Mouse (Mus musculus): ENCODE data around the gene Sntn.

Sntn gene

DNA sequence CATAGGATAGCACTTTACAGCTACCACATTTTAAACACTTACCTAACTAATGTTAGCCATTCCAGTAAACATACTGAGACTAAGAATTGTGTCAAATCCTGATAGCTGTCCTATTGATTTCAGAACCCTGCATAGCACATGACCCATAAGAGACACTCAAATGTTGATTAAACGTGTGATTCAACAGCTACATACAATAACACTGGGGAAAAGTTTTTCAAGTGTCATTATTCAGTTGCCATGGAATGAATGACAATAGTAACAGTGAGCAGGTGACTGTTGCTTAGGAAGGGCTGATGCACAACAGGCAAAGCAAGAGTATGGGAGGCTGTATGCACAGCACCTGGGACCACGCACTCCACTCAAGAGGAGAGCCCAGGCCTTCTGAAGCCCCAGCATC is at the start of gene Sntn:
Sntn (plus strand) TSS at position 301 of the 400 bp plus-strand sequence.
- no peak for DNase-seq (ENCODE audit: low spot score)

DNA sequence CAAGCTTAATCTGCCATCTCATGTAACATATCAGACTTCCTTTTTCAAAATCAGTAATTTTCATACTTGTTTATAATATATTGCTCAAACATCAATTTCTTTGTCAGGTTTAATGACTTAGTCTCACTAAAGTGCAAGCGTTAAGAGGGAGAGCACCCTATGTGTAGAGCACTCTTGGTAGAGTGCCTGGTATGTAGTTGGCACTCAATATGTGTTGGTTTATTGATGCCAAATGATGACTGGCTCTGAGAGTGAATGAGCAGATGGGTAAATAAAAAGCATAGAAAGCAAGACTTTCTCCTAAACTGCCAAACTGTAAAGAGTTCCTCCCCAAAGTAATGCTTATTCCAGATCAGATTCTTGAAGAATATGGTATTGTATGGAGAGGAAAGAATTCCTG is 20.8 kb upstream of the Sntn start:
- DNase-seq (ENCODE audit: low spot score) = no peak

GRCm38 (mm10) chr14:13651039-13651438 is 19.6 kb upstream of the Sntn start:
- DNase-seq (ENCODE audit: low spot score) = no peak

- DNase-seq (ENCODE audit: low spot score) = no peak
Observed at GRCm38 (mm10) chr14:13651541-13652298, 19.0 kb upstream of the Sntn start.

- peak; percentile 18 for DNase-seq (ENCODE audit: low spot score)
Observed at GRCm38 (mm10) chr14:13686716-13687115, 16.0 kb downstream of the Sntn start.

DNA sequence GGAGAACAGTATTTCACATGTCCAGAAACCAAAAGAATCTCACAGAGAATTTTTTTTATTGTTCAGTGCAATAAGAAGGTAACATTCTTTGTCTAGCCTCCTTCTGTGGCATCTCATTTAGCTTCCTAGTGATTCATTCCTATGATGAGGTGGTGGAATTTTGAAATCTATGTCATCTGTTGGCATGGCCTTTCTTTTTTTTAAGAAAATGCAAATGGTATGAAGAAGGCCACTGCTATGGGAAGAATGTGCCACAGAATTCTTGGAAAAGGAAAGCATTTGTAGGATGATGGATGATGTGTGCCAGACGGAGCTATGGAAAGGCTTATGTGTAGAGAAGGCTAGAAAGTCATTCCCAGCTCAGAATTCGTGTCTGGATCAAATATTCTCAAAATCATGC is 19.8 kb downstream of the Sntn start:
- DNase-seq (ENCODE audit: low spot score) = no peak

GRCm38 (mm10) chr14:13732263-13732662 is 61.6 kb downstream of the Sntn start:
- no peak for DNase-seq (ENCODE audit: low spot score)

Data from layer of hippocampus, adult 11-12 months (tissue).